Mouse (Mus musculus): Measurements from ENCODE around the gene Fam172a. TPM values are rescaled to one million over a fixed set of nuclear protein-coding genes. Genes with fewer than 3 reads are reported as not detected.

Fam172a gene
- polyA plus RNA-seq, 1 experiment, result 16.3 TPM

DNA sequence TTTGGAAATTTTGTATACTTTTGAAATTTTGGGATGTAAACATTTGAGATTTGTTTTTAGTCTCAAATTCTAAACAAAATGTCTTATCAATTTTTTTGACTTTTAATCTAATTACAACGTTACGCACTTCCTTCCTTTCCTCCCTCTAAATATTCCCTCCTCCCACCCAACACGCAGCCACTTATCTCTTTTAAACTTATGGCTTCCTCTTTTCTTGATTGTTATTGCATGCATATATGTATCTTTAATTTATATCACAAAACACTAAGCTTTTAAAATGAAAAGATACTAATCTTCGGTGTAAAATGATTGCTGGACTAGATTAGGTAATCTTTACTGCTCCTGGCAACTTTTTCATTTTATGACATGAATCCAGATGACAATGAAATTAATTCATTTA lies 124.3 kb downstream of the Fam172a start:
- no peak for DNase-seq
- Histone ChIP-seq H3K4me1 (ENCODE audit: control insufficient read depth, insufficient read depth, low read length) (no peaks in the 10 kb centered on the region), H3K27ac (ENCODE audit: insufficient read depth, low read length) (no peak overlapping the region), H3K27me3 (ENCODE audit: control insufficient read depth, insufficient read depth, low read length) (no peaks in the 10 kb centered on the region), H3K4me3 (replicated peaks; ENCODE audit: insufficient read depth, low read depth, low read length) (no peak overlapping the region)
- 93% methylated on average over 4 of the region's 4 CpGs for WGBS
- TF ChIP-seq POLR2A (IDR thresholded peaks at IDR 0.05; ENCODE audit: borderline replicate concordance, insufficient read depth, low read length), result no peak
- TF ChIP-seq CTCF (IDR thresholded peaks at IDR 0.05; ENCODE audit: borderline replicate concordance, insufficient read depth, low read depth, low read length), result no peak

GRCm38 (mm10) chr13:77843017-77843654 lies 141.3 kb downstream of the Fam172a start:
- Histone ChIP-seq H3K27ac (ENCODE audit: insufficient read depth, low read length) (no peak overlapping the region), H3K4me3 (replicated peaks; ENCODE audit: insufficient read depth, low read depth, low read length) (no peak overlapping the region), H3K4me1 (ENCODE audit: control insufficient read depth, insufficient read depth, low read length) (no peaks in the 10 kb centered on the region), H3K27me3 (ENCODE audit: control insufficient read depth, insufficient read depth, low read length) (no peaks in the 10 kb centered on the region)
- WGBS, result 91% methylated on average over 2 of the region's 2 CpGs
- TF ChIP-seq CTCF (IDR thresholded peaks at IDR 0.05; ENCODE audit: borderline replicate concordance, insufficient read depth, low read depth, low read length) (no peak), POLR2A (IDR thresholded peaks at IDR 0.05; ENCODE audit: borderline replicate concordance, insufficient read depth, low read length) (no peak)
- no peak for DNase-seq

- Histone ChIP-seq H3K27me3 (ENCODE audit: control insufficient read depth, insufficient read depth, low read length) (no peaks in the 10 kb centered on the region), H3K4me1 (ENCODE audit: control insufficient read depth, insufficient read depth, low read length) (no peaks in the 10 kb centered on the region), H3K27ac (ENCODE audit: insufficient read depth, low read length) (no peak overlapping the region), H3K4me3 (replicated peaks; ENCODE audit: insufficient read depth, low read depth, low read length) (no peak overlapping the region)
- TF ChIP-seq POLR2A (IDR thresholded peaks at IDR 0.05; ENCODE audit: borderline replicate concordance, insufficient read depth, low read length) (no peak), CTCF (IDR thresholded peaks at IDR 0.05; ENCODE audit: borderline replicate concordance, insufficient read depth, low read depth, low read length) (no peak)
- 85% methylated on average over 4 of the region's 4 CpGs for WGBS
- DNase-seq, result no peak
Observed at GRCm38 (mm10) chr13:77848868-77849267, 147.0 kb downstream of the Fam172a start.

- WGBS, result 92% methylated on average over 1 of the region's 1 CpGs
- H3K27ac ChIP-seq (ENCODE audit: insufficient read depth, low read length), result no peak overlapping the region
- DNase-seq, result peak in 1 of 2 experiments; percentile 10
- H3K4me1 ChIP-seq (ENCODE audit: control insufficient read depth, insufficient read depth, low read length), result no peaks in the 10 kb centered on the region
- H3K27me3 ChIP-seq (ENCODE audit: control insufficient read depth, insufficient read depth, low read length), result no peaks in the 10 kb centered on the region
- H3K4me3 ChIP-seq (replicated peaks; ENCODE audit: insufficient read depth, low read depth, low read length), result no peak overlapping the region
- TF ChIP-seq POLR2A (IDR thresholded peaks at IDR 0.05; ENCODE audit: borderline replicate concordance, insufficient read depth, low read length) (no peak), CTCF (IDR thresholded peaks at IDR 0.05; ENCODE audit: borderline replicate concordance, insufficient read depth, low read depth, low read length) (peak; percentile 37; the same call in 1 of the 2 replicates)
Observed at GRCm38 (mm10) chr13:77864804-77865203, 163.0 kb downstream of the Fam172a start.

GRCm38 (mm10) chr13:77868314-77868713 lies 166.5 kb downstream of the Fam172a start:
- Histone ChIP-seq H3K4me1 (ENCODE audit: control insufficient read depth, insufficient read depth, low read length) (no peaks in the 10 kb centered on the region), H3K27me3 (ENCODE audit: control insufficient read depth, insufficient read depth, low read length) (no peaks in the 10 kb centered on the region), H3K4me3 (replicated peaks; ENCODE audit: insufficient read depth, low read depth, low read length) (no peak overlapping the region), H3K27ac (ENCODE audit: insufficient read depth, low read length) (no peak overlapping the region)
- DNase-seq, result no peak
- TF ChIP-seq CTCF (IDR thresholded peaks at IDR 0.05; ENCODE audit: borderline replicate concordance, insufficient read depth, low read depth, low read length), result no peak
- no peak for TF ChIP-seq POLR2A (IDR thresholded peaks at IDR 0.05; ENCODE audit: borderline replicate concordance, insufficient read depth, low read length)
- WGBS, result 37% methylated on average over 2 of the region's 2 CpGs

GRCm38 (mm10) chr13:77878120-77878519 lies 176.3 kb downstream of the Fam172a start:
- Histone ChIP-seq H3K4me1 (ENCODE audit: control insufficient read depth, insufficient read depth, low read length) (no peaks in the 10 kb centered on the region), H3K27me3 (ENCODE audit: control insufficient read depth, insufficient read depth, low read length) (no peaks in the 10 kb centered on the region), H3K4me3 (replicated peaks; ENCODE audit: insufficient read depth, low read depth, low read length) (no peak overlapping the region), H3K27ac (ENCODE audit: insufficient read depth, low read length) (no peak overlapping the region)
- WGBS, result 37% methylated on average over 4 of the region's 4 CpGs
- DNase-seq, result peak in 1 of 2 experiments; percentile 2
- TF ChIP-seq POLR2A (IDR thresholded peaks at IDR 0.05; ENCODE audit: borderline replicate concordance, insufficient read depth, low read length) (no peak), CTCF (IDR thresholded peaks at IDR 0.05; ENCODE audit: borderline replicate concordance, insufficient read depth, low read depth, low read length) (no peak)

DNA sequence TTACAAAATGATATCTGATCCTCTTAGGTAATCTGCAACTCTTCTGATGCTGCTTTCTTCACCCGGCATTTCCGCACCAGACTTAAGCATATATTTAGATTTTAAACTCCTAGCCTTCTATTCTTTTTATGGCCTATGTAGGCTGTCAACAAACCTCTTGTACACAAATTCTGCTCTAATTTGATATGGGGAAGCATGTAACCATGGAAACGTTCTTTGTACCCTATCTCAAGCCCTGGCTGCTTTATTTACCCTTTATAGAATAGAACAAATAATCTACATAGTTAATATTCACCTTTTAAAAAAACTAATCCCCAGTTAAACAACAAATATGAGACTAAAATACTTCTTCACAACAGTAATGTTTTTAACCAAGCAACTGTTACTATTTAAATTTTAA lies 176.7 kb downstream of the Fam172a start:
- WGBS, result 83% methylated on average over 3 of the region's 3 CpGs

GRCm38 (mm10) chr13:77897619-77898018 lies 195.8 kb downstream of the Fam172a start:
- no peak for DNase-seq
- Histone ChIP-seq H3K4me1 (ENCODE audit: control insufficient read depth, insufficient read depth, low read length) (no peaks in the 10 kb centered on the region), H3K4me3 (replicated peaks; ENCODE audit: insufficient read depth, low read depth, low read length) (no peak overlapping the region), H3K27me3 (ENCODE audit: control insufficient read depth, insufficient read depth, low read length) (no peaks in the 10 kb centered on the region), H3K27ac (ENCODE audit: insufficient read depth, low read length) (no peak overlapping the region)
- 44% methylated on average over 2 of the region's 2 CpGs for WGBS
- TF ChIP-seq POLR2A (IDR thresholded peaks at IDR 0.05; ENCODE audit: borderline replicate concordance, insufficient read depth, low read length), result no peak
- no peak for TF ChIP-seq CTCF (IDR thresholded peaks at IDR 0.05; ENCODE audit: borderline replicate concordance, insufficient read depth, low read depth, low read length)

More for the DNA sequence above, 176.7 kb downstream of the Fam172a start:
- Histone ChIP-seq H3K4me1 (ENCODE audit: control insufficient read depth, insufficient read depth, low read length) (no peaks in the 10 kb centered on the region), H3K4me3 (replicated peaks; ENCODE audit: insufficient read depth, low read depth, low read length) (no peak overlapping the region), H3K27me3 (ENCODE audit: control insufficient read depth, insufficient read depth, low read length) (no peaks in the 10 kb centered on the region), H3K27ac (ENCODE audit: insufficient read depth, low read length) (no peak overlapping the region)
- no peak for DNase-seq
- TF ChIP-seq CTCF (IDR thresholded peaks at IDR 0.05; ENCODE audit: borderline replicate concordance, insufficient read depth, low read depth, low read length) (no peak), POLR2A (IDR thresholded peaks at IDR 0.05; ENCODE audit: borderline replicate concordance, insufficient read depth, low read length) (no peak)

All from cerebellum, adult 2 months (tissue).